Mouse (Mus musculus): ENCODE measurements around the gene Grk1.

Grk1 gene

GRCm38 (mm10) chr8:13404666-13405131 lies at the start of gene Grk1:
Grk1 (plus strand) TSS chr8:13405081.
- in situ Hi-C loops (cut with MboI, MseI), result no loop called here

- in situ Hi-C loops (cut with MboI, MseI), result no loop called here
These were observed 48.7 kb upstream of the Grk1 start for GRCm38 (mm10) chr8:13356221-13356620.

GRCm38 (mm10) chr8:13356681-13357080 lies 48.2 kb upstream of the Grk1 start:
- in situ Hi-C loops (cut with MboI, MseI), result no loop called here

- in situ Hi-C loops (cut with MboI, MseI), result no loop called here
These were observed 44.7 kb upstream of the Grk1 start for GRCm38 (mm10) chr8:13360213-13360612.

- in situ Hi-C loops (cut with MboI, MseI), result no loop called here
These were observed 43.0 kb upstream of the Grk1 start for GRCm38 (mm10) chr8:13361865-13362264.

GRCm38 (mm10) chr8:13373151-13373662 lies 31.7 kb upstream of the Grk1 start:
- in situ Hi-C loops (cut with MboI, MseI), result no loop called here

- in situ Hi-C loops (cut with MboI, MseI), result no loop called here
These were observed 23.3 kb upstream of the Grk1 start for GRCm38 (mm10) chr8:13381630-13382029.

- in situ Hi-C loops (cut with MboI, MseI), result no loop called here
These were observed 22.3 kb upstream of the Grk1 start for GRCm38 (mm10) chr8:13382536-13382935.

- in situ Hi-C loops (cut with MboI, MseI), result no loop called here
These were observed 21.9 kb upstream of the Grk1 start for GRCm38 (mm10) chr8:13382999-13383398.

- in situ Hi-C loops (cut with MboI, MseI), result no loop called here
These were observed 18.5 kb upstream of the Grk1 start for GRCm38 (mm10) chr8:13386366-13386765.

- in situ Hi-C loops (cut with MboI, MseI), result no loop called here
These were observed 17.2 kb upstream of the Grk1 start for GRCm38 (mm10) chr8:13387728-13388127.

- in situ Hi-C loops (cut with MboI, MseI), result no loop called here
These were observed 16.1 kb upstream of the Grk1 start for GRCm38 (mm10) chr8:13388744-13389143.

- in situ Hi-C loops (cut with MboI, MseI), result no loop called here
These were observed 11.0 kb upstream of the Grk1 start for GRCm38 (mm10) chr8:13393869-13394268.

- in situ Hi-C loops (cut with MboI, MseI), result no loop called here
These were observed 8.2 kb upstream of the Grk1 start, which contains the start of gene Atp4b for GRCm38 (mm10) chr8:13396725-13397124. Atp4b (minus strand) TSS chr8:13396825.

- in situ Hi-C loops (cut with MboI, MseI), result no loop called here
These were observed 1.4 kb upstream of the Grk1 start for GRCm38 (mm10) chr8:13403517-13403916.

GRCm38 (mm10) chr8:13406011-13406410 lies 1.1 kb downstream of the Grk1 start:
- in situ Hi-C loops (cut with MboI, MseI), result no loop called here

GRCm38 (mm10) chr8:13411597-13411996 lies 6.7 kb downstream of the Grk1 start:
- in situ Hi-C loops (cut with MboI, MseI), result no loop called here

GRCm38 (mm10) chr8:13412891-13413558 lies 8.1 kb downstream of the Grk1 start:
- in situ Hi-C loops (cut with MboI, MseI), result no loop called here

GRCm38 (mm10) chr8:13413823-13414390 lies 9.0 kb downstream of the Grk1 start:
- in situ Hi-C loops (cut with MboI, MseI), result no loop called here

GRCm38 (mm10) chr8:13415879-13416278 lies 11.0 kb downstream of the Grk1 start:
- in situ Hi-C loops (cut with MboI, MseI), result no loop called here

- in situ Hi-C loops (cut with MboI, MseI), result no loop called here
These were observed 14.3 kb downstream of the Grk1 start for GRCm38 (mm10) chr8:13419111-13419639.

- in situ Hi-C loops (cut with MboI, MseI), result loop anchor here (5.0 kb wide), 1 partner anchor 336 kb away; the partner anchor contains the start of gene Cdc16
These were observed 16.1 kb downstream of the Grk1 start for GRCm38 (mm10) chr8:13420970-13421369.

- in situ Hi-C loops (cut with MboI, MseI), result no loop called here
These were observed 22.5 kb downstream of the Grk1 start for GRCm38 (mm10) chr8:13427351-13427750.

Measured in T-helper 1 cell (primary cell).